Mouse (Mus musculus) CH12.LX (cell line): ENCODE data around the gene Ang4. TPM values are rescaled to one million over a fixed set of nuclear protein-coding genes. Genes with fewer than 3 reads are reported as not detected.

Experiments
- DNase-seq: peaks from one replicate; pipeline ENCODE4 v3.0.0-alpha.2; 2013; ENCODE audit errors: extremely low read depth
- H3K27ac ChIP-seq: 2 replicates; pipeline ENCODE4 v1.5.1; 2012; ENCODE audit warnings: low read depth, mild to moderate bottlenecking, control low read depth, moderate library complexity; ENCODE audit not compliant: insufficient read depth
- H3K27me3 ChIP-seq: replicated peaks from 2 replicates; pipeline ENCODE3; 2012; ENCODE audit warnings: inconsistent platforms
- H3K36me3 ChIP-seq, 2 experiments: replicated peaks in 1 of 2; 2 replicates each; pipeline versions ENCODE3 to v1.6.1; 2012; ENCODE audit warnings: inconsistent platforms in 1 of 2, low read length in 1 of 2, mild to moderate bottlenecking in 1 of 2, mixed read lengths in 1 of 2, moderate library complexity in 1 of 2; ENCODE audit not compliant: control insufficient read depth in 1 of 2, insufficient read depth in 1 of 2
- H3K4me1 ChIP-seq, 2 experiments: 2 replicates each; pipeline ENCODE4 v1.6.1; 2012; ENCODE audit warnings: inconsistent platforms in 1 of 2, moderate library complexity in 1 of 2; ENCODE audit not compliant: insufficient read depth in 2 of 2, control insufficient read depth in 1 of 2
- H3K4me2 ChIP-seq: 2 replicates; pipeline ENCODE4 v1.6.1; 2012; ENCODE audit warnings: low read depth, mild to moderate bottlenecking, control low read depth; ENCODE audit not compliant: poor library complexity, insufficient read depth, severe bottlenecking
- H3K4me3 ChIP-seq, 3 experiments: fragments of 150-350 bp in 1 of 3; sonication (generic) in 1 of 3; replicated peaks in 1 of 3; 2 replicates each; pipeline versions ENCODE3 to v1.5.1; 2011 to 2012; ENCODE audit warnings: low read depth in 2 of 3, low read length in 2 of 3, mild to moderate bottlenecking in 2 of 3, moderate library complexity in 2 of 3, control low read depth in 1 of 3, improper control_type of control experiment in 1 of 3, inconsistent platforms in 1 of 3, mixed read lengths in 1 of 3; ENCODE audit not compliant: poor library complexity in 1 of 3
- H3K79me2 ChIP-seq: replicated peaks from 2 replicates; pipeline ENCODE4 v1.6.1; 2012; ENCODE audit warnings: mild to moderate bottlenecking, moderate library complexity; ENCODE audit not compliant: control insufficient read depth, poor library complexity, insufficient read depth, severe bottlenecking; ENCODE audit errors: extremely low read depth
- H3K9ac ChIP-seq: 2 replicates; pipeline ENCODE4 v1.6.1; 2012; ENCODE audit warnings: low read depth, mild to moderate bottlenecking, control low read depth, moderate library complexity; ENCODE audit not compliant: insufficient read depth
- H3K9me3 ChIP-seq: replicated peaks from 2 replicates; pipeline ENCODE3; 2012; ENCODE audit warnings: low read length, inconsistent platforms, mixed read lengths
- BHLHE40 ChIP-seq: IDR thresholded peaks from 2 replicates; pipeline ENCODE4 v1.6.1; 2011; ENCODE audit warnings: mild to moderate bottlenecking, low read depth, low read length, improper control_type of control experiment
- CTCF ChIP-seq, 2 experiments: IDR thresholded peaks in 1 of 2; conservative IDR thresholded peaks in 1 of 2; 2 replicates each; pipeline ENCODE4 v1.5.1; 2011 to 2012; ENCODE audit warnings: low read depth in 2 of 2, low read length in 2 of 2, improper control_type of control experiment in 1 of 2, inconsistent platforms in 1 of 2, mild to moderate bottlenecking in 1 of 2, moderate library complexity in 1 of 2
- ELF1 ChIP-seq: IDR thresholded peaks from 2 replicates; pipeline ENCODE4 v1.6.1; 2014; ENCODE audit warnings: low read depth, mild to moderate bottlenecking, inconsistent platforms, low read length, improper control_type of control experiment
- ETS1 ChIP-seq: conservative IDR thresholded peaks from 2 replicates; pipeline ENCODE4 v1.6.1; 2012; ENCODE audit warnings: low read depth, mild to moderate bottlenecking, inconsistent platforms, low read length, improper control_type of control experiment, moderate library complexity
- GABPA ChIP-seq: IDR thresholded peaks from 2 replicates; pipeline ENCODE4 v1.6.1; 2012; ENCODE audit warnings: low read depth, low read length, improper control_type of control experiment, inconsistent platforms; ENCODE audit not compliant: insufficient replicate concordance
- HCFC1 ChIP-seq: IDR thresholded peaks from 2 replicates; pipeline ENCODE4 v1.6.1; 2012; ENCODE audit warnings: low read depth, mild to moderate bottlenecking, inconsistent platforms, low read length, improper control_type of control experiment
- JUN ChIP-seq: IDR thresholded peaks from 2 replicates; pipeline ENCODE4 v1.6.1; 2011; ENCODE audit warnings: low read depth, mild to moderate bottlenecking, low read length, improper control_type of control experiment, moderate library complexity; ENCODE audit not compliant: insufficient read depth
- JUND ChIP-seq: conservative IDR thresholded peaks from 2 replicates; pipeline ENCODE4 v1.6.1; 2011; ENCODE audit warnings: low read depth, low read length, improper control_type of control experiment
- KAT2A ChIP-seq: IDR thresholded peaks from 2 replicates; pipeline ENCODE4 v1.6.1; 2012; ENCODE audit warnings: low read length, improper control_type of control experiment, inconsistent platforms; ENCODE audit not compliant: insufficient replicate concordance
- MAFK ChIP-seq: IDR thresholded peaks from 2 replicates; pipeline ENCODE4 v1.6.1; 2011; ENCODE audit warnings: low read length, improper control_type of control experiment; ENCODE audit not compliant: insufficient replicate concordance
- MXI1 ChIP-seq: IDR thresholded peaks from 2 replicates; pipeline ENCODE4 v1.6.1; 2011; ENCODE audit warnings: mild to moderate bottlenecking, low read depth, low read length, improper control_type of control experiment
- MYC ChIP-seq: IDR thresholded peaks from 2 replicates; pipeline ENCODE4 v1.6.1; 2011; ENCODE audit warnings: low read depth, mild to moderate bottlenecking, improper control_type of control experiment, low read length
- NELFE ChIP-seq: IDR thresholded peaks from 2 replicates; pipeline ENCODE4 v1.6.1; 2011; ENCODE audit warnings: low read depth, low read length, improper control_type of control experiment
- POLR2AphosphoS2 ChIP-seq: IDR thresholded peaks from 2 replicates; pipeline ENCODE4 v1.6.1; 2011; ENCODE audit warnings: low read depth, low read length, improper control_type of control experiment
- RAD21 ChIP-seq: IDR thresholded peaks from 2 replicates; pipeline ENCODE4 v1.6.1; 2011; ENCODE audit warnings: low read depth, mild to moderate bottlenecking, low read length, improper control_type of control experiment, moderate library complexity
- RCOR1 ChIP-seq: conservative IDR thresholded peaks from 2 replicates; pipeline ENCODE4 v1.6.1; 2012; ENCODE audit warnings: low read depth, mild to moderate bottlenecking, inconsistent platforms, low read length, improper control_type of control experiment
- SIN3A ChIP-seq: IDR thresholded peaks from 2 replicates; pipeline ENCODE4 v1.6.1; 2012; ENCODE audit warnings: low read length, improper control_type of control experiment, inconsistent platforms
- SMC3 ChIP-seq: IDR thresholded peaks from 2 replicates; pipeline ENCODE4 v1.6.1; 2011; ENCODE audit warnings: low read depth, low read length, improper control_type of control experiment
- UBTF ChIP-seq: IDR thresholded peaks from 2 replicates; pipeline ENCODE4 v1.6.1; 2012; ENCODE audit warnings: low read depth, mild to moderate bottlenecking, inconsistent platforms, low read length, improper control_type of control experiment, moderate library complexity
- USF2 ChIP-seq: conservative IDR thresholded peaks from 2 replicates; pipeline ENCODE4 v1.6.1; 2011; ENCODE audit warnings: low read depth, low read length, improper control_type of control experiment
- ZKSCAN1 ChIP-seq: IDR thresholded peaks from 2 replicates; pipeline ENCODE4 v1.6.1; 2012; ENCODE audit warnings: low read depth, inconsistent platforms, low read length, improper control_type of control experiment, borderline replicate concordance
- ZMIZ1 ChIP-seq: IDR thresholded peaks from 2 replicates; pipeline ENCODE4 v1.6.1; 2012; ENCODE audit warnings: low read depth, mild to moderate bottlenecking, inconsistent platforms, low read length, improper control_type of control experiment
- ZNF384 ChIP-seq: IDR thresholded peaks from 2 replicates; pipeline ENCODE4 v1.6.1; 2012; ENCODE audit warnings: low read depth, low read length, improper control_type of control experiment, inconsistent platforms
- dilution Hi-C: fragments of 300-500 bp; cut with MboI; formaldehyde crosslinking; loops from 2 replicates; pipeline ENCODE4 v1.14.3; 2020; ENCODE audit warnings: low sequenced_read_pairs; ENCODE audit not compliant: extremely low pct_unique_long_range_greater_than_20kb, extremely low pct_ligation_motif_present
- in situ Hi-C: fragments of 300-500 bp; cut with MboI; formaldehyde crosslinking; loops from 3 replicates; pipeline ENCODE4 v1.14.3; 2019; ENCODE audit warnings: low sequenced_read_pairs, low pct_ligation_motif_present, low pct_unique_long_range_greater_than_20kb, mixed read lengths
- polyA plus RNA-seq: library from polyadenylated mRNA; unstranded; fragments of >175 nt; gene quantifications from 2 replicates; pipeline ENCODE4 v1.2.1, GENCODE M21; 2012; ENCODE audit warnings: low read depth; ENCODE audit not compliant: insufficient read length
- total RNA-seq, 2 experiments: library from RNA; depleted of rRNA; stranded (reverse); fragments of 300-350 nt in 1 of 2; fragments of >200 nt in 1 of 2; gene quantifications; 2 replicates each; pipeline ENCODE4 v1.2.3; 2012 to 2014

Ang4 gene
- total and polyA plus RNA-seq, 3 experiments: not detected

- no peak overlapping the region for H3K9ac ChIP-seq
- H3K36me3 ChIP-seq: no peaks in the 10 kb centered on the region
- H3K27me3 ChIP-seq: no peaks in the 10 kb centered on the region
- TF ChIP-seq ZNF384: no peak
- no peak for TF ChIP-seq JUN
- TF ChIP-seq ELF1: no peak
- no peak for TF ChIP-seq ZMIZ1
- TF ChIP-seq SMC3: no peak
- no peak for TF ChIP-seq HCFC1
- TF ChIP-seq BHLHE40: no peak
- no peak overlapping the region for H3K4me3 ChIP-seq
- in situ Hi-C loops: no loop called here
- DNase-seq: no peak
- no peak overlapping the region for H3K4me2 ChIP-seq
- H3K9me3 ChIP-seq: no peaks in the 10 kb centered on the region
- dilution Hi-C loops: no loop called here
- no peaks in the 10 kb centered on the region for H3K79me2 ChIP-seq
- H3K4me1 ChIP-seq: peaks cover 0 to 8% of the 10 kb centered on the region in 2 experiments; a peak in 1 of 4 replicates
- H3K27ac ChIP-seq: no peak overlapping the region
Measured at GRCm38 (mm10) chr14:51794106-51794505, 20.7 kb upstream of the Ang4 start.

GRCm38 (mm10) chr14:51789196-51789595 is 15.8 kb upstream of the Ang4 start:
- no peaks in the 10 kb centered on the region for H3K9me3 ChIP-seq
- H3K9ac ChIP-seq: no peak overlapping the region
- in situ Hi-C loops: no loop called here
- H3K27ac ChIP-seq: no peak overlapping the region
- H3K4me2 ChIP-seq: no peak overlapping the region
- no peaks in the 10 kb centered on the region for H3K27me3 ChIP-seq
- TF ChIP-seq ELF1: no peak
- TF ChIP-seq ETS1: no peak
- TF ChIP-seq SMC3: peak; percentile 44
- TF ChIP-seq CTCF (conservative IDR thresholded peaks at IDR 0.05 in 1 of 2, IDR thresholded peaks at IDR 0.05 in 1 of 2; ENCODE audit: low read depth in 2 of 2, low read length in 2 of 2): peak; percentile 32 to 68
- no peak for TF ChIP-seq MXI1
- TF ChIP-seq POLR2AphosphoS2: no peak
- no peak for TF ChIP-seq UBTF
- no peak for TF ChIP-seq RCOR1
- no peak for TF ChIP-seq USF2
- TF ChIP-seq JUND: no peak
- no peak for TF ChIP-seq KAT2A
- TF ChIP-seq MAFK: no peak
- peak; percentile 45 for TF ChIP-seq RAD21
- TF ChIP-seq ZKSCAN1: no peak
- TF ChIP-seq HCFC1: no peak
- no peak for TF ChIP-seq GABPA
- 0 out of 2 replicates have a peak, but pooled peaks have one; percentile 17 for TF ChIP-seq NELFE
- no peak for TF ChIP-seq MYC
- no peak for TF ChIP-seq SIN3A
- no peak for TF ChIP-seq ZNF384
- TF ChIP-seq, all 38 proteins: peak for 4
- dilution Hi-C loops: no loop called here
- no peaks in the 10 kb centered on the region for H3K36me3 ChIP-seq
- peaks cover 0 to 6% of the 10 kb centered on the region in 2 experiments; a peak in 2 of 4 replicates for H3K4me1 ChIP-seq
- DNase-seq: peak; percentile 21
- H3K79me2 ChIP-seq: no peaks in the 10 kb centered on the region
- H3K4me3 ChIP-seq: no peak overlapping the region
